Mouse (Mus musculus): Measurements from ENCODE around the gene Noct.
"Not testable (repeated sequence)": the region's sequence is repeated elsewhere in the genome, so short reads cannot be mapped to it uniquely, and the experiment has no call there.

Gene Noct

DNA sequence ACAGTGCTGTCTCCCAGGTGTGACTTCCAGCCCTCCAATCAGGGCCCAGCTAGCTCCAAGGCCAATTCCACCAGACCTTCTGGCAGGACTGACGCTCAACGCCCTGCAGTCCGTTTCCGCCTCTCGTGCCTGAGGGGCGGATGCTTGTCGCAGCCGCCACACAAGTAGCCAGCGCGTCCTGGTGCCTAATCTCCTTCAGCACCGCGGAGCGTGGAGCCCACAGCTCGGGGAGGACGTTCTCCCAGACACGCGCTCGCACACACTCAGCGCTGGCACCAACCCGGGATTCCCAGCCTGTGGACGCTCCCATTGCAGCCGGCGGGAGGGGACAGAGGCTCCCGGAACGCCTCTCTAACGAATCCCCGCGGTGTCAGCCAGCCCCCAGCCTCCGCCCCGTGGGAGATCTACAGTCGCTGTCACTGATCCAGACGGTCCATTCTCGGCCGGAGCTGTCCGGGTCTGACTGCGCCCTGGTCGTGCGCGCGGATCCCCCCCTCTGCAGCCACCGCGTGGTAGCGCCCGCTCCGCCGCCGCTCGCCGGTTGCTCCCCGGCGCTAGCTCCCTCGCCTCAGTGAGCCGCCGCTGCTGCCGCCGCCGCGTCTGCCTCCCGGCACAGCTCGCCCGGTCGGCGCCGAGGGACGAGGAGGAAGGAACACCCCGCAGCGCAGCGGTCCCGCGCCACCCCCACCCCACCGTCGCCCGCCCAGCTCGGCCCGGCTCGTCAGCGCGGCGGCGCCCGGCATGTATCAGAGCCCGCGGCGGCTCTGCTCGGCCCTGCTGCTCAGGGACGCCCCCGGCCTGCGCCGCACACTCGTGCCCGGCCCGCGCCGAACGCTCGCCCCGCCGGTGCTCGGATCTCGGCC is at the start of gene Noct:
Gene Noct, plus strand, starts transcription at position 85 of the 863 bp plus-strand sequence.
- peak; percentile 95 for DNase-seq

DNA sequence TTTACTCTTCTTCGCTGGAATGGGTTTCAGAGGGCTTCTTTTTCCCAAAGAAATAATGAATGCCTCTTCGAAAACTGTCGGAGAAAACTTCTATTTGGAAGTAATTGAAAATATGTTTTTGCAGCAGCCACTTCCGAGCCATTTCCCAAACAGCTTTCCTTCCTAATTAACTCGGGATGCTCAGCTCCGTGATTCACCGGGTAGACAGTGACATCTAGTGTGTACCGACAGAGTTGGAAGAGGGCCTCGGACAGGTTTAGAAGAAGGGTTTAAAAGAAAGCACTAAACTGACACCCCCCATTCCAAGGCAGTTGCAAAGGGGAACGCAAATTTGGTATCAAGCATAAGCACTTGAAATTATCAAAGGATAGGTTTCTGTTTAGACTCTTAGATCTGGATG is 46.1 kb upstream of the Noct start:
- no peak for DNase-seq

DNA sequence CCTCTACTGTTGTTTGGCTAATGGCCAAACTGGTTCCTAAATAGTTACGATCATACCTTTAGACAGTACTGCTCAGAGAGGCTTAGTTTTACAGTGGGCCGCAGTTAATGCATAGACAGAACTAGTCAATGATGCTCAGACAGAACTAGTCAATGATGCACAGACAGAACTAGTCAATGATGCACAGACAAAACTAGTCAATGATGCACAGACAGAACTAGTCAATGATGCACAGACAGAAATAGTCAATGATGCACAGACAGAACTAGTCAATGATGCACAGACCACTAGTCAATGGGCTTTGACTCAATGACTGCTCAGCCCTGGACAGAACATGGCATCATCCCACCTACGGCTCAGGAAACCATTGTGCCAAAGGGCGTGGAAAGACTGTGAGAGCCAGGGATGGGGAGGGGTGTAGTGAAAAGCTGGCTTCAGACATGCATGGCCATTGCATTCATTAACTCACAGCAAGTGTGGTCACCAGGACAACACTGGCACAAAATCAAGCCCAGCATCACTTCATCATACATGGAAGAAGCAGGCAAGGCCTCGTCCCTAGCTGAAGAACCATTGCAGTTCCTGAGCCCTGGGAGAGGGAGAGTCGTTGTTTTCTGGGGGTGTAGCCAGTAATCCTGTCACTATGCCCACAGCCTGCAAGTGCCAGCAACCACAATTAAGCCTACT is 44.6 kb upstream of the Noct start:
- no peak for DNase-seq

DNA sequence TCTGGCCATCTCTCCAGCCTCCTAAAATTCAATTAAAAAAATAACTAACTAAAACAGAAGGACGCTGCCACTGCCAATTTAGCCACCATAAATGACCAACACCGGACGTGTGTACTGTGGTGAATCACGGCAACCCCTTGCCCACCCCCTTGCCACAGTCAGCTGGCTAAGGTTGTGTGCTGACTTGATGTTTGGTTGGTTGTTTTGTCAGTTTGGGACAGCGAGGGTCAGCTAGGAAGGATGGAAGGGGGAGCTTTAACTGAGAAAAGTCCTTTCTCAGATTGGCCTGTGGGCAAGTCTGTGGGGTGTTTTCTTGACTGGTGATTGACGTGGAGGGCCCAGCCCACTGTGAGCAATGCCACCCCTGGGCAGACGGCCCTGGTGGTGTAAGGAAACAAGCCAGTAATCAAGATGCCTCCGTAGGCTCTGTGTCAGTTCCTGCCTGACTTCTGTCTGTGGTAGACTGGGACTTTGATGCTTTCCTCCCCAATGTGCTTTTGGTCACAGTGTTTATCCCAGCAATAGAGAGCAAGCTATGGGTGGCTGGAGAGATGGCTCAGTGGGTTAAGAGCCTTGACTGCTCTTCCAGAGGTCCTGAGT is 43.8 kb upstream of the Noct start:
- DNase-seq: no peak

DNA sequence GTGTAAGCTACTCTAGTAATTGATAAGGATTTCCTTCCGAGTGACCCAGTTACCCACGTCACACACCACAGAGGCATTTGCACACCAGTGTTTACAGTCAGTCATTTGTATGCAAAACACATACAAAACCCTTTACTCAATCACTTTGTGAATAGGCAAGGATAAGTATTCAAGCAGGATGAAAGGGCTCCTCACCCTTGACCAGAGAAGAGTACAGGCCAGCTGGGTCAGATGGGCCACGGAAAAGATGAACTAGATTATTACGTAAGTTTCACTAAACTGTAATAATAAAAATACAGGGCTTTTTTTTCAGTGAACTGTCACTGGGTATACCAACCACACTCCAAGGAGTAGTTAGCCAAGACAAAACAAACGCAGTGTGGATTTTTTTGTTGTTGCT is 41.8 kb upstream of the Noct start:
- no peak for DNase-seq

DNA sequence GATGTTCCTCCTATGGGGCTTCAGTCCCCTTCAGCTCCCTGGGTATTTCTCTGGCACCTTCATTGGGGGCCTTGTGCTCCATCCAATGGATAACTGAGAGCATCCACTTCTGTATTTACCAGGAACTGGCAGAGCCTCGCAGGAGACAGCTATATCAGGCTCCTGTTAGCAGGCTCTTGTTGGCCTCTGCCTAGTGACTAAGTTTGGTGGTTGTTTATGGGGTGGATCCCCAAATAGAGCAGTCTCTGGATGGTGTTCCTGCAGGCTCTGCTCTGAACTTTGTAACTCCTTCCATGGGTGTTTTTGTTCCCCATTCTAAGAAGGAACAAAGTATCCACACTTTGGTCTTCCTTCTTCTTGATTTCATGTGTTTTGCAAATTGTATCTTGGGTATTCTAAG is 40.7 kb upstream of the Noct start:
- not testable (repeated sequence) for DNase-seq

DNA sequence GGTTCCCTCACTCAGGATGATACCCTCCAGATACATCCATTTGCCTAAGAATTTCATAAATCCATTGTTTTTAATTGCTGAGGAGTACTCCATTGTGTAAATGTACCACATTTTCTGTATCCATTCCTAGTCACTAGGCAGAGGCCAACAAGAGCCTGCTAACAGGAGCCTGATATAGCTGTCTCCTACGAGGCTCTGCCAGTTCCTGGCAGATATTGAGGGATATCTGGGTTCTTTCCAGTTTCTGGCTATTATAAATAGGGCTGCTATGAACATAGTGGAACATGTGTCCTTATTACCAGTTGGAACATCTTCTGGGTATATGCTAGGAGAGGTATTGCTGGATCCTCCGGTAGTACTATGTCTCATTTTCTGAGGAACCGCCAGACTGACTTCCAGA is 40.3 kb upstream of the Noct start:
- not testable (repeated sequence) for DNase-seq

DNA sequence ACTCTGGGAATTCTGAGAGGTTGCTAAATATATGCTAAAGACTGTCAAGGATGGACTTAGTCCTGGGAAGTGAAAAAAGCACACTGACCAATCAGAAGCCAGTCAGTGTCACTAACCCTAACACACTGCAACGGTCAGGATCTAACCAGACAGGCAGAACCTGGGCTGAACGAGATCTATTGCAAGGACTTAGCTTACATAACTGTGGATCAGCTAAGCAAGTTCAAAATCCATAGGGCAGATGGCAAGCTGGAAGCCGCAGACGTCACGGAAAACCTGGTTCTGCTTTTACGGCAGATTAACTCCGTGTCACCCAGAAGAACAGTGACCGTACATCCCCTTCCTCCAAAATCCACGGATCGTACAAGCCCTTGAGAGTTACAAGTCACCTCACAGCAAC is 39.5 kb upstream of the Noct start:
- DNase-seq: no peak

DNA sequence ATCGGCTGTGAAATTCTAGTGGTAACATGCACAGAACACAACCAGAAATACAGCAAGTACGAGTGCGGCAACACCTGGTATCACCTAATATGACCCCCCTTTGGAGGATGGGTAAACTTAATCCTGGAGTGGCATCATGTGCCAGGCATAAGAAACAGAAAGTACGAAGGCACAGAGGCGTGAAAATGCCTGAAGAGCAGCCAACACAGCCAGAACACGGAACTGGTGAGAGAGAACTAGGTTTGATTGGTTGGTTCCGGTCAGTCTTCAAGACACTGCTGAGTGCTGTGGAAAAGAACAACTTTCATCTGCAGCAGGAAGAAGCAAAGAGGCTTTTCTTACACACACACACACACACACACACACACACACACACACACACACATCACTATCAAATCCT is 38.8 kb upstream of the Noct start:
- DNase-seq: no peak

DNA sequence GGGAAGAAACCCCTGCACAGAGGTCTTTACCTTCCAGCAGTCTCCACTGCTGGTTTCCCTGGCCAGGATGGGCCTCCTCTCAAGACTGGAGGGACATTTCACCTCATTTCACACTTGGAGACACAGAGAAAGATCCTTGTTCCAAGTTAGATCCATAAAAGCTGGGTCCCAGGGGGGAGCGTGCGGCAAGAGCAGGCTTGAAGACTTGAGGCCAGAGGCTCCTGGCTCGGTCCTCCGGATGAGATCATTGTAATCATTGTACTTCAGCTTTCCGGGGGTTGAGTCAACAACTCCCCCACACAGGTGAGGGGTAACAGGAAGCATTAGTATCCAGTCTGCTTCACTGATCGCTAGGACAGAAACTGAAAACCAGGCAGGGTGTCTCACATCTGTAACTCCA is 30.2 kb upstream of the Noct start:
- no peak for DNase-seq

DNA sequence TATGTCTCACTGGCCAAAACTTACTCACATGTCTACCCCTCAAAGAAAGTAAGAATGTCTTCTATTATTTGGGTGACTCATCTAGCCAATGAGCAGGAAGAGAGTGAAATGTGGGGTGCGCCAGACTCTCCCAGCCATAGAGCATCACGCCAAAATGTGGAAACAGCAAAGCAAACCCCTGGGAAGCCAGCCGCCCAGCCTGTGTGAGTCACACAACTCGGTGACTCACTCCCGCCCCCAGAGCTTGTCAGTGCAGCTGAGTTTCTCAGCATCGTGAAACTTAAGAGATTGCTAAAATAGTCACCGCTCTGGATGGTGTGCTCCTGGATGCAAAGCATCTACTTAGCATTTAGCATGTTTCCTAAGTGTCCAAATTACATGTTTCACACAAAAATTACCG is 28.9 kb upstream of the Noct start:
- no peak for DNase-seq

DNA sequence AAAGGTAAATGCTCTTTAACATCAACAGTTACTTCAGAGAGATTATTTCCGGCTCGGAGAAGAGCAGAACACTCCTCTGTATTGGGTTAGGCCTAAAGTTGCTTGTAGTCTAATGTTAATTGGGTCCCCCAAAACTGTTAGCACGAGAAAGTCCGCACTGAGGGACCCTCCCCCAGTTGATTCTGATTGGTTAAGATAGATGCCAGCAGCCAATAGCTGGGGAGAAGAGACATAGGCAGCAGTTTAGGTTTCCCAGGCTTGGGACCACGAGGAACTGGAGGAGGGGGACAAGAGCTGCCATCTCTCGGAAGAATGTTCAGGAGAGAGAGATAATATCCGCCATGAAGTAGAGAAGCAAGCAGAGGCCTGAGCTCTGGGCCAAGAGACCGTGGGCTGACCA is 28.5 kb upstream of the Noct start:
- no peak for DNase-seq

DNA sequence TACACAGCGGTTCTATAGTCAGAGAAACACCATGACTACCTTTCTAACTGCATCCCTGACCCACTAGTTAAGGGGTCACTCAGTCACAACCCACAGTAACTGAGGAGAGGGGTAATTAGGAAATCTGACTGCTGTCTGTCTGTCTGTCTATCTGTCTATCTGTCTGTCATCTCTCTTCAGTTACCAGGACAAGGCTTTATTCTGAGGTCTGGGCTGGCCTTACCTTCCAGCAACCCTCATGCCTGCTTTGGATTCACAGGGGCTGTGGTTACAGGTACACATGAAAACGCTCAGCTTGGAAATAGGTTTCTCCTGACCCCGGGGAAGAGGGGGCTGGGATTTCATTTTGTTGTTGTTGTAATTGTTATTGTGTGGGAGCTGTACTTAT is 27.5 kb upstream of the Noct start:
- no peak for DNase-seq

DNA sequence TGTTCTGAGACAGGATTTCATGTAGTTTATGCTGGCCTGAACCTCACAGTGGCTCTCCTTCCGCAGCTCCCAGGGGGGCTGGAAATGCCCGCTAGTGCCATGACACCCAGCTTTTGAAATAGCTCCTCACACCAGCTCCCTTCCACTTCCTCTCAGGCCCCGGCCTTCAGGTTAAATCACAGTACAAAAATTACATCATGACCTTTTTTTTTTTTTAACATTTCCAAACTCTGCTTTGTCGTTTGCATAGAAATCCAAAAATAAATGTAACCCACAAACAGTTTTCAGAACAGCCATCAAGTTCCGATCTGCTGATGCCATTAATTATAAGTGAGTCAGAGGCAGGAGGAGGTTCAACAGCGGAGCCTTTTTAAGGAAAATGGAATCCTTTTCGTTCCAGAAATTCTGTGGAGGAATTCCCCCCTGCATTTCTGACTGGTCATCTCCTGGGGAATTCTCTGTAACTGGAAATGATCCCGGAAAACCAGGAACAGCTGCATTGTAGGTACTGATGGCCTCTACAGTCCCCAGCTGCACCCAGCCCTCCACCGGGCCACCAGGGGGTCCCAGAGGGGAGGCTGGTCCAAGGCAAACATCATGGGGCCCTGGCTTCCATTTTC is 27.0 kb upstream of the Noct start:
- DNase-seq: no peak

DNA sequence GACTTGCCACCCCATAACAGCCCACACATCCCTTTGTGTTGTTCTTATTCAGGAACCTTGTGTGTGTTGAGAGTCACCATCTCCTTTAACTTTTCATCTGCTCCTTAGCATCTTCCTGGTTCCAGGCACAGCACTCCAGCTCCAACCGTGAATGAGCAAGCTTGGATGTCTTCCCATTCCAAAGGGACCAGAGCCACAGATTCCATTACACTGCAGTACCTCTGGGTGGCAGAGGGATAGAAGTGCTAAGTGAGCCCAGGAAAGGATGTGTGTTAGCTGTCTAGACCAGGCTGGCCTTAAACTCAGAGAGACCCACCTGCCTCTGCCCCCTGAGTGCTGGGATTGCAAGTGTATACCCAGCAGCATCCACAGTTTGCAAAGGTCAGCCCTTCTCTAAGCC is 26.0 kb upstream of the Noct start:
- DNase-seq: no peak

DNA sequence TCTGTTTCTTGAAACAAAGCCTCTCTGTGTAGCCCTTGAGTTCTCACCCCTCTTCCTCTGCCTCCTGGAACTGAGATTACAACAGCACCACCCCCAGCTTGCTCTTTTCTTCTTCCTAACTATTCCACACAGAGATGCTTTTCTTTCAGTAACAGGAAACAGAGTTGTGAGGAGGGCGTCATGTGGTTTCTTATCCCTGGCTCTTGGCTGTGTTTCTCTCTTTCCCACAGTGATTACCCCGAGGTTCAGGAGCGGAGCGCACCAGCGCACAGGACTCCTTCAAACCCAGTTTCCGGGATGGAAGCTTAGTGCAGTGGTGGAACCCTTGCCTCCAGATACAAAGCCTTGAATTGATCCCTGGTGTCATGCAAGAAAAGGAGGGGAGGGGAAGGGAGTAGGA is 25.1 kb upstream of the Noct start:
- DNase-seq: no peak

DNA sequence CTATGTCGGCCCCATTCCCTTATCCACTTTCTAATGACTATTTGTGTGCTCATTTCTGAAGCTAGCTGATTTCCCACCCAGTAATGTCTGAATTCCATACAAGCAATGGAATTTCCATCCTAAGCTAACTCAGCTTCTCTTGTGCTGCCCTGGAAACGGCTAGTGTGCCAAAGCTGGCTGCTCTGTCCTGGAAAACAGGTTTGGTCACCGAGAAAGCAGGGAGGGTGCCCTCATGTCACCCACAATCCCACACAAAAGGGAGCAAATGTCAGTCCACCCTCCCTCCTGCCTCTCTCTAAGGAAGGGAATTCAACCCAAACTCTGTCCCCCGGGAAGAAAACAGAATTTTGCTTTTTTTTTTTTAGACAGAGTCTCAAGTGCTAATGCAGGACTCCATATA is 23.9 kb upstream of the Noct start:
- DNase-seq: no peak

DNA sequence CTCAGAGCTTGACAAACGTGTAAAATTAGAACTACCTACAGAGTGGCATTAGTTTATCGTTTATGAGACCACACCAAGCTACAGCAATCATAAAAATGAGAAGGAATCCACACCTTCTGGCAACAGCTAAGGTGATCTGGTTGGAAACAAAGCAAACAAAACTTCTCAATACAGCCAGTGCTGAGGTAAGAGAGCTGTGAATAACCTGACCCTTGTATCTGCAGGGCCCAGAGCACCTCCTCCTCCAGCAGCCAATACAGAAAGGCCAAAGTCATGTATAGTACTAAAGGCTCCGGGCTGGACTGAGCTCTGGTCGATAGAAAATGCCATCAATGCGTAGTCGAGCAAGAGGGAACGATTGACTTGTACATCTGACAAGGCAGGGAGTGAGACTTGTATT is 23.4 kb upstream of the Noct start:
- no peak for DNase-seq

DNA sequence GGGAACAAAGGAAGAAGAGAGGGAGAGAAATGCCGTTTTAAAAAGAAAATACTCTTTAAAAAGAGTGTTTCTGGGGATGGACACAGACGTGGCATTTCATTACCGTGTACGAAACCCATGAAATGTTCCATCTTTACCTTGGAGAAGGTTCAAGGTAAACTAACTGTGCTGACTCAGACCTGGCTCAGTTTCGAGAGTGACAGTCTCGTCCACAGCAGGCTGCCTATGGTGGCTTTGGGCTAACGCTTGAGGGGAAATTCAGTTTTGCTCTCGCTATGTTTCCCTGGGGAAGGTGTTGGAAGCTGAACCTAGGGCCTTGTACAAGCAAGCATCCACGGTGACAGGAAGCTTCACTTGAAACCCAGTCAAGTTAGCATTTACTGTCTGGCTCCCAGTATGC is 22.3 kb upstream of the Noct start:
- no peak for DNase-seq

DNA sequence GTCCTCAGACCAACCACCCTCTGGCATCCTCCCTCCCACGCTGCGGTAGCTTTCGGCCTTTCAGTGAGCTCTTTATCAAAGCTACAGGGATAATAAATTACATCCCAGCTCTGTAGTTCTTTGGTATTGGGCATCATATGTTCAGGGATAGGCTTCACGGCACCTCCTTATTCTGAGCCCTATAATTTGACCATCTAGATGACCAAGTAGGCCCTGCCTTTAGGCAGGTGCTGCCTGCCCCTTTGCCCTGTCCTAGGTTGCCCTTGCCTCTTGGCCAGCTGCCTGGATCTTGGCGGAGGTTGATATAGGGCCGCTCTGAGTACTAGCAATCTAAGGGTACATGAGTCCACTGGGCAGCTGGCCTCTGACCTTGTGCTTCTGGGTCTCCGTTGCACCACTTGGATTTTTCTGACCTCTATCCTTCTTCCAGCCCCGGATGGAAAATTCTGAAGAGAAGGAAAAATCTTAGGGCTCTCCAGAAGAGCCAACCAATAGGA is 21.7 kb upstream of the Noct start:
- no peak for DNase-seq

DNA sequence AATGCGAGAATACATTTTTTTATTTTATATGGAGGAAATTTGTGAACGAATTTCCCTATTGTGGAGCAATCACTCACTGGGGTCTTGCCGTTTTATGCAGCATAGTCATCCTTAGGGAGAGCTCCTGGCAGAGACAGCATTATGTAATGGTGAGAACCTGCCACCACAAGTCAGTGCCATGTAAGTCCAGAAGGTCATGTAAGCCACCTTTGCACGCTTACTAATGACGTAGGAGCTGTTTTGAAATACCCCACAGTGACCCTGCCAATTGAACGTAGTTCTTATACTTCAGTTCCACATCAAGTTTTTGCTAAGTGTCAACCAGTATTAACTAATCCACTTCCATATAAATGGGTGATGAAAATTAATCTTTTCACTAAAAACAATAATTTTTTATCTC is 20.3 kb upstream of the Noct start:
- DNase-seq: no peak

DNA sequence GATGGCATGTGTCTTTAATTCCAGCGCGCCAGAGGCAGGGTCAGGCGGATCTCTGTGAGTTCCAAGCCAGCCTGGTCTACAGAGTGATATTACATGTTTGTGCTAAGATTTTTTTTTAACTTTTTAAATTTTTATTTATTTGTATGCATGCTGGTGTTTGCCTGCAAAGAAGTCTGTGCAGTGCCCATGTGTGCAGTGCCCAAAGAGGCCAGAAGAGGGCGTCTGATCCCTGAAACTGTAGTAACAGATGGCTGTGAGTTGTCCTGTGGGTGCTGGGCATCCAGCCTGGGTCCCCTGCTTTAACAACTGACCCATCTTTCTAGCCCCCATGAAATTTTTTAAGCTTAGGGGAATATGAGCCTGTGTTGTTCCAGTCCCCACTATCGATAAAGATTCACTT is 19.8 kb upstream of the Noct start:
- DNase-seq: no peak

DNA sequence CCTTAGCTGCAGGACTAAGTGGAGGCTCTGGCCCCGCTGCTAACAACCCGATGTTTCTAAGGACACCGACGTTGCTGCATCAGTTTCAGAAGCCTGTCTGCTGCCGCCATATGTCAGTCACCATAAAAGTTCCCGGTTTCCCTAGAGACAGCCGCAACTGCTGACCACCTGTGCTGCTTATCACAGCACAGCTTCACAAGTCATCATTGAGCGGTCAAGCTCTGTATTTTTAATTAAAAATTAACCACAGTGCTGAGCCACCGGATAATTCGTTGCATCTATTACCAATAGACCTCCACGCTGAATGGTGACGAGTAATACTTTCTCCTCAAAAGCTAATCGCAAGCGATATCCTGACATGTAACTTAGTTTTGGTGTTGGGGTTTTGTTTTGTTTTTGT is 19.4 kb upstream of the Noct start:
- DNase-seq: no peak

DNA sequence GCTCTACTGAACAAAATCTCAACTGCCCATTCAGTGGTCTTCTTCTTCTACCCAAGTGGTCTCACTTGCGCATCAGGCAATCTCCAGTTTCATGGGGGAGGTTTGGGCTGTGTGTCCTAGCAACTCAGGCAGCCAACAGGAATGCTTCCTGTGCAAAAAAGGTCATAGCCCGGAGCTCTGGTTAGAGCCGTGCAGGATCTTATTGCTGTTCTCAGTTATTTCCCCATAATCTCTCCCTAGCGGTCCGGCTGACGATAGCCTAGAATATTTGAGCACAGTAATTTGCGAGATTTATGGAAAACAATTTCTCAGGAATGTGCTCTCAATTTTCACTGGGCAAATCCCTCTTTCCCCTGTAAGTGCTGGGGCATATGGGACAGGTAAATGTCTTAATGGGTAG is 17.7 kb upstream of the Noct start:
- no peak for DNase-seq

Measured in cerebellum, adult 8-10 months (tissue).